Mouse (Mus musculus) embryonic facial prominence, embryonic 11.5 days (tissue): ENCODE measurements around the gene Zfp935. TPM values are rescaled to one million over a fixed set of nuclear protein-coding genes. Genes with fewer than 3 reads are reported as not detected.
"Not testable (repeated sequence)": the region's sequence is repeated elsewhere in the genome, so short reads cannot be mapped to it uniquely, and the experiment has no call there.

Source experiments
- ATAC-seq: fragments of 200-750 bp; cut with Nextera tagmentation; replicated peaks from 2 replicates; pipeline ENCODE4 v1.8.0; 2017; ENCODE audit warnings: low read depth; ENCODE audit not compliant: insufficient number of reproducible peaks, low FRiP score, low TSS enrichment
- DNase-seq: peaks from one replicate; pipeline ENCODE4 v3.0.0-alpha.2; 2015; ENCODE audit warnings: low spot score
- H3K27ac ChIP-seq: fragments of 300-500 bp; sonication (generic); replicated peaks from 2 replicates; pipeline ENCODE4 v1.5.1; 2014; ENCODE audit warnings: mild to moderate bottlenecking, low read depth, low read length, control low read depth
- H3K27me3 ChIP-seq: fragments of 300-500 bp; sonication (generic); 2 replicates; pipeline ENCODE4 v1.6.1; 2014; ENCODE audit warnings: mild to moderate bottlenecking, low read length, moderate library complexity, mixed read lengths; ENCODE audit not compliant: control insufficient read depth, insufficient read depth
- H3K36me3 ChIP-seq: fragments of 300-500 bp; sonication (generic); replicated peaks from 2 replicates; pipeline ENCODE4 v1.6.1; 2014; ENCODE audit warnings: low read depth, mild to moderate bottlenecking, low read length, moderate library complexity, mixed read lengths; ENCODE audit not compliant: control insufficient read depth, insufficient read depth
- H3K4me1 ChIP-seq: fragments of 300-500 bp; sonication (generic); 2 replicates; pipeline ENCODE4 v1.6.1; 2014; ENCODE audit warnings: low read length, mixed read lengths; ENCODE audit not compliant: control insufficient read depth, insufficient read depth
- H3K4me2 ChIP-seq: fragments of 300-500 bp; sonication (generic); 2 replicates; pipeline ENCODE4 v1.6.1; 2014; ENCODE audit warnings: low read depth, mild to moderate bottlenecking, control low read depth, low read length, moderate library complexity
- H3K4me3 ChIP-seq: fragments of 300-500 bp; sonication (generic); 2 replicates; pipeline ENCODE4 v1.5.1; 2014; ENCODE audit warnings: low read depth, low read length, control low read depth
- H3K9ac ChIP-seq: fragments of 300-500 bp; sonication (generic); replicated peaks from 2 replicates; pipeline ENCODE4 v1.6.1; 2014; ENCODE audit warnings: mild to moderate bottlenecking, control low read depth, low read length
- H3K9me3 ChIP-seq: fragments of 300-500 bp; sonication (generic); replicated peaks from 2 replicates; pipeline ENCODE4 v1.6.1; 2016; ENCODE audit warnings: mild to moderate bottlenecking, low read length, inconsistent platforms, mixed read lengths; ENCODE audit not compliant: control insufficient read depth
- WGBS: fragments of 180-500 bp; shearing (Covaris S2); extraction: QIAGEN DNeasy Blood & Tissue Kit; methylation state at CpG from one replicate; pipeline ENCODE4 v1.1.7; 2014; 5-methylcytosine and 5-hydroxymethylcytosine counted together
- polyA plus RNA-seq: library from polyadenylated mRNA; unstranded; fragments of >200 nt; fragmentation: Nextera tagmentation; extraction: Ambion mirVana; gene quantifications from 2 replicates; pipeline ENCODE4 v1.2.1, GENCODE M21; 2014

The Zfp935 gene
- polyA plus RNA-seq: 1.5 TPM in 1 of 2 replicates, not detected in the other

DNA sequence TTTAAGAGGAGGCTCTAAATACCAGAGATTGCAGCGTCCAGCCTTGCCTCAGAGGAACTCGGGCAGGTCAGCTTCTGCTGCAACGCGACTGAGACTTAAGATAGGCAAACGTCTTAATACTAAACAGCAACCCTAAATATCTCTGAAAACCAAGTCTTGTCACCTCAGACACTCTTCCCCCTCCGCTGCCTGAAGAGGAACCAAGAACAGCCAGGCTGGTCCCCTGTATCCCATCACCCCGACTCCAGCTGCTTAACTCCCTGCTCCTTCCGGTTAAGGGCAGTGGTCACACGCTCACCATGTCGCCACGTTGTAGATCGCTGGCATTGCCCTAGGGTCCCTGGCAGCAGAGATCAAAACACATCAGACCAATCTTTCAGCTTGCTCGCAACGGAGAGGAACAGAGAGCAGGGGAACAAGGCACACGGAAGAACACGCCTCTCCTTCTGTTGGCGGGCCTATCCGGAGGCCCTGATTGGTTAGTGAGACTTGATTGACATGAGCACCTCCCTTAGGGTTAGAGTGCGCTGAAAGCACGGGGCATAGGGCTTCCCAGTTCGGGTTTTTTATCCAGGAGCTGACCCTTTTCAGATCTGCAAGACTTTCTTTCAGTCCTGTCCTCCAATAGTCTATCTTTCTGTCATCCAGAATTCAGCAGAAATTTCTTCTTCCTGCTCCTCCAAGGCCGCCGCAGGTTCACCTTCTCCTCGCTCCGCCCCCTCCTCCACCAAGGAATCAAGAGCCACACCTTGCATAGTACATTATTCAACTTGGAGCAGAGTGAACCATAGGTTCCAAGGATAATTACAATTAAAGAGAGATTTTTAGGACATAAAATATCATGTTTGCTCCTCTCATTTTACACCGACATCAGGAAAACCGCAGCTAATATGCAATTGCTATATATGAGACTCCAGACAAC is at the start of gene Zfp935:
Zfp935 (minus strand) TSS at position 323 of the 922 bp plus-strand sequence.
- 2% methylated on average over 25 of the region's 27 CpGs for WGBS
- peak; percentile 30 for DNase-seq
- not testable (repeated sequence) for H3K4me1 ChIP-seq, H3K27ac ChIP-seq, H3K4me2 ChIP-seq, ATAC-seq, H3K27me3 ChIP-seq, H3K36me3 ChIP-seq, H3K9me3 ChIP-seq
- peak within 1 kb of the TSS; percentile 37 for H3K4me3 ChIP-seq
- peak within 1 kb of the TSS; percentile 56 for H3K9ac ChIP-seq

- not testable (repeated sequence) for ATAC-seq, H3K27ac ChIP-seq, H3K4me3 ChIP-seq, DNase-seq, H3K4me2 ChIP-seq, H3K9me3 ChIP-seq, H3K9ac ChIP-seq, H3K27me3 ChIP-seq, H3K4me1 ChIP-seq, H3K36me3 ChIP-seq
- 95% methylated on average over 2 of the region's 6 CpGs for WGBS
These were observed 12.8 kb upstream of the Zfp935 start, which contains the start of gene Zfp934 for GRCm38 (mm10) chr13:62571099-62571498. Gene Zfp934 (minus strand): TSS chr13:62571199.

- not testable (repeated sequence) for H3K9me3 ChIP-seq, H3K4me2 ChIP-seq, H3K4me1 ChIP-seq, H3K4me3 ChIP-seq, ATAC-seq, H3K27ac ChIP-seq, H3K36me3 ChIP-seq, H3K27me3 ChIP-seq, DNase-seq, H3K9ac ChIP-seq
- WGBS: 31% methylated on average over 1 of the region's 1 CpGs
These were observed 3.4 kb upstream of the Zfp935 start for GRCm38 (mm10) chr13:62561696-62562095.

DNA sequence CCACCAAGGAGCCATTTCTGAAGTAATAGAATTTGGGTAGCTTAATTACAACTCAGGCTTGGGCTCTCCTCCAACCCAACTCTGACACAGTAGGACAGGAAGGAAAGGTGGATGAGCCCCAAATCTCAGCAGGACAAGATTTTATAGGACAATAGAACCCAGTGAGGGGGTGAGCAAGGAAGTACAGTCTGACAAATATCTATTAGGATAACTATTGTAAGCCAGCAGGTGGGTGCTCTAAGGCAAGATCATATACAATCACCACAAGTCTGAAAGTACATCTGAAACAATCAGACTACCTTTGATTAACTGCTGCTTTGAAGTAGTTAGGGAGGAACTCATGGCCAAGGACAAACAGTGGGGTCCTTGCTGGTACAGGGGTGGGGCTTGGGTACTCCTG is 28.2 kb downstream of the Zfp935 start:
- not testable (repeated sequence) for H3K4me3 ChIP-seq, H3K27me3 ChIP-seq, H3K4me1 ChIP-seq, DNase-seq, ATAC-seq, H3K27ac ChIP-seq, H3K36me3 ChIP-seq, H3K4me2 ChIP-seq, H3K9me3 ChIP-seq, H3K9ac ChIP-seq

DNA sequence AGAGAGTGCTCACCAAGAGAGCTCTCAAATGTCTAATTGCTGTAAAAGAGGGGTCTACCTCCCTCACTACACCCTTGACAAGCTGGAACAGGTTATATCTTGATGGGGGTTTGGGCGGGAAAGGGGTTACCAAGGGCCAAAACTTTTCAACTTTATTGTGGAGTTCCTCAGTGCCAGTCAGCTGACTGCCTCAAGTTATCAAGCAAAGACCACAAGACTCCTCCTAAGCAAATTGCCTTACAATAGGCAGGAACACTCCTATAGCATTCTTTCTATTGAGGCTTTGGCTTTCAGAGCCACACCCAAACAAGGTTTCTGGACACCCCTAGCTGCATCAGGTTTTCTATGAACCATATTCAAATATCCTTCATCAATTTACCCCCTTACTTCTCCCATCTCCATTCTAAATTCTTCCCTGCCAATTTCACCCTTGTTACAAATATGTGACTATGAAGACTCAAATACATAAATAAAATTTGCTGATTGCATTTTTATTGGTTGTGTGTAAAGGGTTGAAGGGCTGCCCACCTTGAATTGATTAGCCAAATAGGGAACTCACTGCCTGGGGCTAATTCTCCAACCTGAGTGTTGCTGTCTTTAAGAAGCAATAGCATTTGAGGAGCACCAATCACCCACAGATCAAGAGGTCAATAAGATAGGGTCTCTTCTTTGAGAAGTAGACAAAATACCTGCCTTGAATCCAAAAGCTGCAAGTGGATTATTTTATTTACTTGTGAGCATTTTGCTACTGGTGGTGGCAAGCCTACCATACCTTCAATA is 47.5 kb downstream of the Zfp935 start:
- ATAC-seq, H3K36me3 ChIP-seq, H3K4me3 ChIP-seq, H3K27ac ChIP-seq, H3K27me3 ChIP-seq, H3K9me3 ChIP-seq, H3K4me1 ChIP-seq, H3K4me2 ChIP-seq, H3K9ac ChIP-seq, DNase-seq: not testable (repeated sequence)
- 87% methylated on average over 1 of the region's 1 CpGs for WGBS

DNA sequence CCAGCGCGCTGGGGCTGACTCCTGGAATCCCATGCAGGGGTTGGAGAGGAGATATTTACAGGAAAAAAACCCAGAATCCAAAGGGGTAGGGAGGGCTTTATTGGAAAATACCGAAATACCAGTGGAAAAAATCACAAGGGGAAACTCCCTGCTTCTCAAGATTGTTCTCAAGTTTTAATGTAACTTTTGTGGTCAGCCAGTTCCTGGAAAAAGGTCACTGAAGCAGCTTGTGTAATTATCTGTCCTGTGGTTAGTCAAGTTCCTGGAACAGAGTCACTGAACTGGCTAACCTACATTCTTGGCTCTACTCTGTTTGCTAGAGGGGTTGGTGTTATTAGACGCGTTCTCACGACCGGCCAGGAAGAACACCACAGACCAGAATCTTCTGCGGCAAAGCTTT is 85.7 kb downstream of the Zfp935 start:
- not testable (repeated sequence) for H3K9me3 ChIP-seq, H3K27ac ChIP-seq, H3K9ac ChIP-seq, ATAC-seq, H3K4me3 ChIP-seq, H3K36me3 ChIP-seq, H3K4me1 ChIP-seq, H3K27me3 ChIP-seq, DNase-seq, H3K4me2 ChIP-seq
- WGBS: 95% methylated on average over 8 of the region's 8 CpGs

GRCm38 (mm10) chr13:62469947-62470346 is 88.4 kb downstream of the Zfp935 start:
- ATAC-seq: not testable (repeated sequence)

More at GRCm38 (mm10) chr13:62469947-62470346, 88.4 kb downstream of the Zfp935 start:
- H3K4me2 ChIP-seq, H3K9ac ChIP-seq, H3K4me1 ChIP-seq, H3K36me3 ChIP-seq, H3K27ac ChIP-seq, H3K27me3 ChIP-seq, H3K4me3 ChIP-seq, H3K9me3 ChIP-seq: not testable (repeated sequence)
- DNase-seq: peak; percentile 38
